Mouse (Mus musculus) ES-Bruce4 (cell line): ENCODE results near the gene Ccm2.

ENCODE experiments used
- CTCF ChIP-seq: IDR thresholded peaks from one replicate; pipeline ENCODE4 v1.8.1; 2011; ENCODE audit warnings: low read depth, low read length
- EP300 ChIP-seq: IDR thresholded peaks from 2 replicates; pipeline ENCODE4 v1.6.1; 2011; ENCODE audit warnings: low read depth, low read length; ENCODE audit not compliant: insufficient read depth
- POLR2A ChIP-seq: IDR thresholded peaks from one replicate; pipeline ENCODE4 v1.8.1; 2011; ENCODE audit warnings: low read length; ENCODE audit not compliant: insufficient read depth

GRCm38 (mm10) chr11:6549770-6550169 lies 3.1 kb downstream of the Ccm2 start:
- TF ChIP-seq CTCF: no peak
- no peak for TF ChIP-seq EP300
- TF ChIP-seq POLR2A: no peak
